Mouse (Mus musculus) cerebellum, adult 2 months (tissue): ENCODE data around the gene Ngfr. TPM values are rescaled to one million over a fixed set of nuclear protein-coding genes. Genes with fewer than 3 reads are reported as not detected.
A peak's percentile ranks its signal among the peaks of the same experiment; 100 is the strongest.

Experiments used
- DNase-seq, 2 experiments: peaks; one replicate each; pipeline ENCODE4 v3.0.0; 2021
- H3K27ac ChIP-seq: fragments of 200-500 bp; 2 replicates; pipeline ENCODE4 v1.5.1; 2012; ENCODE audit warnings: low read length, control low read depth, inconsistent platforms; ENCODE audit not compliant: insufficient read depth
- H3K27me3 ChIP-seq: fragments of 200-500 bp; 2 replicates; pipeline ENCODE4 v1.6.1; 2012; ENCODE audit warnings: inconsistent platforms, mild to moderate bottlenecking, low read length, moderate library complexity; ENCODE audit not compliant: control insufficient read depth, insufficient read depth
- H3K4me1 ChIP-seq: fragments of 200-500 bp; 2 replicates; pipeline ENCODE4 v1.6.1; 2011; ENCODE audit warnings: low read length; ENCODE audit not compliant: control insufficient read depth, insufficient read depth
- H3K4me3 ChIP-seq: fragments of 200-500 bp; replicated peaks from 2 replicates; pipeline ENCODE3; 2011; ENCODE audit warnings: mild to moderate bottlenecking, low read depth, low read length, control low read depth; ENCODE audit not compliant: insufficient read depth
- CTCF ChIP-seq: fragments of 200-500 bp; IDR thresholded peaks from 2 replicates; pipeline ENCODE4 v1.5.1; 2011; ENCODE audit warnings: low read depth, mild to moderate bottlenecking, control low read depth, low read length, moderate library complexity, borderline replicate concordance; ENCODE audit not compliant: insufficient read depth
- POLR2A ChIP-seq: fragments of 200-500 bp; IDR thresholded peaks from 2 replicates; pipeline ENCODE4 v1.6.1; 2011; ENCODE audit warnings: low read length, control low read depth, borderline replicate concordance; ENCODE audit not compliant: insufficient read depth
- WGBS: fragments of 180-500 bp; shearing (Covaris S2); methylation state at CpG from one replicate; pipeline ENCODE4 v1.1.7; 2018; 5-methylcytosine and 5-hydroxymethylcytosine counted together
- polyA plus RNA-seq: library from polyadenylated mRNA; depleted of rRNA; stranded (reverse); fragments of >200 nt; gene quantifications from 2 replicates; pipeline ENCODE4 v1.2.3, GENCODE M21; 2012; rRNA removed

Gene Ngfr
- polyA plus RNA-seq, result 4.5 and 6.4 TPM in 2 replicates

- no peak within 1 kb of the TSS for H3K27ac ChIP-seq
These were observed at the start of gene Ngfr for GRCm38 (mm10) chr11:95587423-95587951. Gene Ngfr, minus strand, starts transcription at chr11:95587735.

DNA sequence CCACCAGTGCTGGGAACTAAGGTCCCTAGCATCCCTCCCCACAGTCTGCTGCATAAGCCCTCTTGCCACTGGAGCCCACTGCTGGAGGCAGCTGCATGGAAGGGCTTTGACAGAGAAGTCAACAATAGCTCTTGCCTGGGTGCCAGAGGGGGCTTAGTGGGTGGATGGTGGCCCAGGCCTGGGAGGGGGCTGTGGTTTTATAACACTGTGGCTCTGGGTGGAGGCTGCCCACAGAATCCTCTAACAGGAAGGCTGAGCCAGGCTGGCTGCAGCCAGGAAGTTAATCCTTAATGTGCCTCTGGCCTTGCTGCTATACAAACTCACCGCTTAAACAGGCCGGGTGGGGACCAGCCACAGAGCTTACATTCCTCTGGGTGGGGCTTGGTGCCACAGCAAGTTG is 47.5 kb upstream of the Ngfr start:
- TF ChIP-seq POLR2A (no peak), CTCF (no peak)
- Histone ChIP-seq H3K27ac (no peak overlapping the region), H3K27me3 (no peaks in the 10 kb centered on the region; the same call in 1 of the 2 replicates), H3K4me1 (no peaks in the 10 kb centered on the region), H3K4me3 (no peak overlapping the region)
- DNase-seq, result no peak
- 47% methylated on average over 2 of the region's 2 CpGs for WGBS

More at GRCm38 (mm10) chr11:95587423-95587951, at the start of gene Ngfr:
- Histone ChIP-seq H3K4me3 (peak within 1 kb of the TSS; percentile 24), H3K27me3 (peaks cover 2% of the 10 kb centered on the region; the same call in 1 of the 2 replicates), H3K4me1 (peaks cover 4% of the 10 kb centered on the region)
- TF ChIP-seq POLR2A, result no peak
- TF ChIP-seq CTCF, result no peak
- 2% methylated on average over 32 of the region's 39 CpGs for WGBS
- DNase-seq, result peak; percentile 36 to 41

DNA sequence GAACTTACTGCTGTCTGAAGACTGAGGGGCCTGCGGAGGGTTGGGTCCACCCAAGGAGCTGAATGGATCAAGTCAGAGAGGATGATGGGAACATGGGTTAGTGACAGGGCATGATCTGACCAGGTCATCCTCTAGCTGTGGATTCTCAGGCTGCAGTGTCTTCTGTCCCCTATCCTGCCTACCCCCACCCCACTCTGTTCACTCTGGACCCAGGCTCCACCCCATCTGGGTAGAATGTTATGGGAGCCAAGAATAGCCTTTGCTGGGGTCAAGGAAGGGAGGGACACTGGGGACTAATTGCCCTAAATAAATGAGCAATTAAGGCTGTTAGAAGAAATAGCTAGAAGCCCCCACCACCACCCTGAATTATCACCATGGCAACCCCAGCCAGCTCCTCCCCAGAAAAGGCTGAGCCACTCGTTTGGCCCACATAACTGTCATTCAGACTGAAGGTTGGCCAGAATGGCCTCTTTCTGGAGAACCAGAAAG is 46.0 kb upstream of the Ngfr start:
- WGBS, result 84% methylated on average over 2 of the region's 2 CpGs
- Histone ChIP-seq H3K4me3 (no peak overlapping the region), H3K27ac (no peak overlapping the region), H3K27me3 (no peaks in the 10 kb centered on the region; the same call in 1 of the 2 replicates), H3K4me1 (no peaks in the 10 kb centered on the region)
- no peak for DNase-seq
- TF ChIP-seq POLR2A, result no peak

DNA sequence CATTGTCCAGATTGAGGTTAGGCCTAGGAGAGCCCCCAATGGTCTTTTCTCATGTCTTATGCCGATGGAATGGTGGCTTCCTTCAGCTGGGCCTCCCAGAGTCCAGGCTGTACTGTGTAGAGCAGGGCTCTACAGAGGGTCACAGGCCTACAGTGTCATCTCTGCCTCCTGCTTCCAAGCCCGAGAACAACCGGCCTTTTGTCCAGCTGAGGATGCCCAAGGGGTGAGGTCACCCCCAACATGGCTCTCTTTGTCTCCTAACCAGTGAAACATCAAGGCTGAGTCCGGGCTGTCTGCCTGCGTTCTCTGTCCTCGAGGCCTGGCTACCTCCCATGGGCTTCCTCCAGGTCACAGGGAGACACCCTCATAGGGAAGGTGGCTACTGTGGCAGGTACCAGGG is 44.9 kb upstream of the Ngfr start:
- Histone ChIP-seq H3K4me1 (no peaks in the 10 kb centered on the region), H3K27ac (peak overlapping the region; percentile 59; the same call in 1 of the 2 replicates), H3K27me3 (no peaks in the 10 kb centered on the region), H3K4me3 (no peak overlapping the region)
- TF ChIP-seq CTCF, result no peak
- no peak for TF ChIP-seq POLR2A
- DNase-seq, result peak in 1 of 2 experiments; percentile 19
- 62% methylated on average over 6 of the region's 6 CpGs for WGBS

DNA sequence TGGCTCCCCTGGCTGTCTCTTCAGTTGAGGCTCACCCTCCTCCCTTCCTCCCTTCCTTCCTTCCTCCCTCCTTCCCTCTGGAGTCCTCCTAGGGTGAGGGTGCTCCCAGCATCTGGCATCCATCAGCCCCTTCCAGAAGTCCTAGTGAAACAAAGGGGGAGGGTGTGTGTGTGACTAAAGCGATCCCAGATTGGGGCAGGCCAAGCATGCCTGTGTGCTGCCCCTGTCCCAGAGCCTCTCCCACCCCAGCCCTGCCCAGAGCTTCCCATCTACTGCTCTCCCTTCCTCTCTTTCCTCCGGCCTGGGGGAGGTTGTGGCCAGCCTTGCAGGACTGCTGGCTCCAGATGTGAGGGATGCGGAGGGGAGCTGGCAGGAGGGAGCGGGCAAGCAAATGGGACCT is 43.8 kb upstream of the Ngfr start:
- 70% methylated on average over 4 of the region's 4 CpGs for WGBS

DNA sequence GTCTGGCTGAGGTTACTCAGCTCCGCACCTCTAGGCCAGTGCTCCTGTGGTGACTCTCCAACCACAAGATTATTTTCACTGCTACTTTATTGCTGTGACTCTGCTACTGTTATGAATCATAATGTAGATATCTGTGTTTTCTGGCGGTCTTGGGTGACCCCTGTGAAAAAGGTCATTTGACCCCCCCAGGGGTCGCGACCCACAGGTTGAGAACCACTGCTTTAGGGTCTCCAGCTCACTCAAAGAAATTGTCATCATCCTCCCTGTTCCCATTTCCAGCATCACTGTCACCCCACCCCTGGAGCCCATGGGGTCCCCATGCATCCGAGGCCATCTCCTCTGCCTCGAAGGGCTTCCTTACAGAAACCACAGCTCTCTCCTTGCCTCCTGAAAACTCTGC is 43.0 kb upstream of the Ngfr start:
- TF ChIP-seq POLR2A (no peak), CTCF (no peak)
- no peak overlapping the region for H3K27ac ChIP-seq
- H3K4me3 ChIP-seq, result no peak overlapping the region
- no peaks in the 10 kb centered on the region for H3K27me3 ChIP-seq
- 82% methylated on average over 6 of the region's 6 CpGs for WGBS
- no peak for DNase-seq
- no peaks in the 10 kb centered on the region for H3K4me1 ChIP-seq

More for the DNA sequence above, 43.8 kb upstream of the Ngfr start:
- no peaks in the 10 kb centered on the region for H3K27me3 ChIP-seq
- H3K27ac ChIP-seq, result no peak overlapping the region
- no peak for DNase-seq
- H3K4me1 ChIP-seq, result no peaks in the 10 kb centered on the region
- H3K4me3 ChIP-seq, result no peak overlapping the region
- no peak for TF ChIP-seq CTCF
- TF ChIP-seq POLR2A, result no peak

GRCm38 (mm10) chr11:95622426-95622825 is 34.9 kb upstream of the Ngfr start:
- no peaks in the 10 kb centered on the region for H3K27me3 ChIP-seq
- 53% methylated on average over 8 of the region's 8 CpGs for WGBS
- H3K4me1 ChIP-seq, result no peaks in the 10 kb centered on the region; the same call in 1 of the 2 replicates
- no peak for DNase-seq
- no peak overlapping the region for H3K27ac ChIP-seq
- H3K4me3 ChIP-seq, result no peak overlapping the region
- TF ChIP-seq CTCF, result no peak
- TF ChIP-seq POLR2A, result no peak

DNA sequence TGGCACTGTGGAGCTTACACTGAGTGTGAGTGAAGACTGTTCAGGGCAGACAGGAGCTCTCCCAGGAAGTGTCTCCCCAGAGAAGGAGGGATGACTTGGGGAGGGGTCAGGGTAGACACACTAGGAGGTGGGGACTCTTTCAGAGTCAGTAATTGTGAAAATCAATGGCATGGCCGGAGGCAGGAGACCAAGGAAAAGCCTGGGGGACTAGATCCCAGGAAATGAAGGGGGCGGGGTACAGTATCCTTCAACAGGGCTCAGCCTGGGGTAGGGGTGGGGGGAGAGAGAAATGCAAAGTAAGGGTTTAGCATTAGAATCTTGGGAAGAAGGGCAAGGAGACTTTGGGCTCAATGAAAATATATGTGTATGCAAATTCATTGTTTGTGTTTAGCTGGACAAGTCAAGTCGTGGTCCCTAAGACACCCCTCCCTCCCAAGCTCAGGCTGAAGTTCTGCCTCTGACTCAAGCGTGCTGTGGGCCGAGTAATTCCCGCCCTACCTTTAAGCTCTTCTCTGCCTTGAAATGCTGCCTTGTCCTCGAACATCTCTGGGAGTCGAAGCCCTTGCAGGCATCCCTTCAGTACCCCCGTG is 34.1 kb upstream of the Ngfr start:
- TF ChIP-seq CTCF, result no peak
- no peak for TF ChIP-seq POLR2A
- Histone ChIP-seq H3K27ac (no peak overlapping the region), H3K27me3 (no peaks in the 10 kb centered on the region), H3K4me1 (no peaks in the 10 kb centered on the region; the same call in 1 of the 2 replicates), H3K4me3 (no peak overlapping the region)
- DNase-seq, result no peak
- WGBS, result 68% methylated on average over 9 of the region's 9 CpGs
